Mouse (Mus musculus): ENCODE results near the gene Gm6377. TPM values are rescaled to one million over a fixed set of nuclear protein-coding genes. Genes with fewer than 3 reads are reported as not detected.

Gene Gm6377
- 0.08 and 0.22 TPM in 2 replicates for polyA plus RNA-seq (2014; fragmentation: Nextera tagmentation; extraction: Ambion mirVana)

DNA sequence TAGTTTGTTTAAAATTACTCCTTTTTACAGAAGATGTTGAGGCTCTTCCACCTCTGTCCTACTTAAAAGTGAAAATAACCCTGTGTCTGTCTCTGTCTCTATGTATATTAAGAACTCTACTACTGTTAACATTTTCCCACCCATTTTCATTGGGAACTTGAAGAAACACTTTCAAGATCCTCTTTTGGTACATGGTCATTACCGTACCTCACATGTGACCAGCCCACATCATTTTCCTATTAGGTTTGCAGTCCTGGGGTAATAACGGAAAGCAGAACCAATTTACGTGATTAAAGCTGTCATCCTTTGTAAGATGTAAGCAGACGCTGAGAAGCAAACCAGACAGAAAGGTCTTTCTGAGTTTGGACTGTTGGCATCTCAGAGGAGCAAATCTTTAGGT is at the start of gene Gm6377:
Gm6377 (plus strand) TSS at position 289 of the 400 bp plus-strand sequence.
- no peak for DNase-seq (ENCODE audit: low spot score)
- Histone ChIP-seq H3K4me3 (ENCODE audit: low read depth, low read length) (no peak within 1 kb of the TSS), H3K27ac (ENCODE audit: low read depth) (no peak within 1 kb of the TSS), H3K4me2 (ENCODE audit: low read length) (no peak within 1 kb of the TSS), H3K9ac (ENCODE audit: low read length) (no peak within 1 kb of the TSS), H3K9me3 (ENCODE audit: control insufficient read depth, low read length) (no peaks in the 10 kb centered on the region), H3K4me1 (replicated peaks; ENCODE audit: control insufficient read depth, insufficient read depth, low read length) (no peaks in the 10 kb centered on the region), H3K36me3 (ENCODE audit: control insufficient read depth, insufficient read depth, low read length) (no peaks in the 10 kb centered on the region), H3K27me3 (replicated peaks; ENCODE audit: control insufficient read depth, insufficient read depth, low read length) (no peaks in the 10 kb centered on the region)
- ATAC-seq (replicated peaks; ENCODE audit: low FRiP score, low TSS enrichment, low read depth), result no peak
- WGBS, result 46% methylated on average over 4 of the region's 4 CpGs

DNA sequence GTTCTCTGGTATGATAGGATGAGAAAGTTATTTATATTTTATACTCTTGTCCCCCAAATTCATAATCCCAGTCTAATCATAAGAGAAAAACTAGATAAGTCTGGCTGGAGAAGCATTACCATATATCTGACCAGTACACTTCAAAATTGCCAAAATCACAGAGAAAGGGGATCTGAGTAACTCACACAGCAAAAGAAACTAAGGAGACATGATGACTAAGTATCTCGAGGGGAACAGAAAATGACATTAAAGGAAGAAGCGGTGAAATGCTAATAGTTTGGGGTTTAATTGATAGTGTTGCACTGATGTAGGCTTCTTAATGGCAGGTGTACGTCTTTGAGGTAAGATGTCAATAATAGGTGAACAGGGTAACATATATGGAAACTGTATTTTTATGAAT is 49.4 kb upstream of the Gm6377 start:
- H3K4me1 ChIP-seq (replicated peaks; ENCODE audit: control insufficient read depth, insufficient read depth, low read length), result no peaks in the 10 kb centered on the region
- H3K36me3 ChIP-seq (ENCODE audit: control insufficient read depth, insufficient read depth, low read length), result no peaks in the 10 kb centered on the region
- DNase-seq (ENCODE audit: low spot score), result no peak
- no peak overlapping the region for H3K4me2 ChIP-seq (ENCODE audit: low read length)
- no peak for ATAC-seq (replicated peaks; ENCODE audit: low FRiP score, low TSS enrichment, low read depth)
- H3K4me3 ChIP-seq (ENCODE audit: low read depth, low read length), result no peak overlapping the region
- H3K9me3 ChIP-seq (ENCODE audit: control insufficient read depth, low read length), result no peaks in the 10 kb centered on the region
- H3K27me3 ChIP-seq (replicated peaks; ENCODE audit: control insufficient read depth, insufficient read depth, low read length), result no peaks in the 10 kb centered on the region
- no peak overlapping the region for H3K27ac ChIP-seq (ENCODE audit: low read depth)
- no peak overlapping the region for H3K9ac ChIP-seq (ENCODE audit: low read length)
- WGBS, result 90% methylated on average over 3 of the region's 3 CpGs

DNA sequence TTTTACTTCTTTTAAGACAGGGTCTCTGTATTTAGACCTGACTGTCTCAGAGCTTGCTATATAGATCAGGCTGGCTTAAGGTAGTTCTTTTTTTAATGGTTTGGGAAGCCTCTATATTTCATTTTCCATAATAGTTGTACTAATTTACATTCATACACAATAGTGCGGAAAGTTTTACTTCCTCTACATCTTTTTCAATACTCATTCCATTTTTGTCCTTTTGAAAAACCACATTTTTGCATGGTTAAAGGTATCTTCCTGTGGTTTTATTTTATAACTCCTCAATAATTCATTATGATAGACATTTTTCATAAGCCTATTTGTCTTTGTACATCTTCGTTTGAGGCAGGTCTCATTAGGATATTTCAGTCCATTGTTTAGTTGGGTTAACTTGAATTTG is 45.3 kb upstream of the Gm6377 start:
- ATAC-seq (replicated peaks; ENCODE audit: low FRiP score, low TSS enrichment, low read depth), result no peak
- WGBS, result 84% methylated on average over 2 of the region's 2 CpGs

DNA sequence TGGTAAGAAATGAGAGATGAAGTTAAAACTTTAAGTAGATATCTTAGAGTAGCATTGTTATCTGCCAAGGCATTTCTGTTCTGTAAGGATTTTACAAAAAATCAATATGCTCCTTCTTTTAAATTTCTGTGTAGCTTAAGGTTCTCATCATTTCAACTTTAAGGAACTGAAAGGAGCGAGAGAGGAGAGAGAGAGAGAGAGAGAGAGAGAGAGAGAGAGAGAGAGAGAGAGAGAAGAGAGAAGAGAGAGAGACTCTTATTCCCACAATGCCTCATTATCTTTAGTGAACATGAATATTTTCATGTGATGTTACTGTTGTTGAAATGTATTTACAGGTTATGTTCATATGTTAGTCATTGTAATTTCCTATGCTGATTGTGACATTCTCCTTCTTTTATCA is 36.2 kb upstream of the Gm6377 start:
- Histone ChIP-seq H3K9ac (ENCODE audit: low read length) (no peak overlapping the region), H3K4me2 (ENCODE audit: low read length) (no peak overlapping the region), H3K27ac (ENCODE audit: low read depth) (no peak overlapping the region), H3K4me3 (ENCODE audit: low read depth, low read length) (no peak overlapping the region), H3K27me3 (replicated peaks; ENCODE audit: control insufficient read depth, insufficient read depth, low read length) (no peaks in the 10 kb centered on the region), H3K36me3 (ENCODE audit: control insufficient read depth, insufficient read depth, low read length) (no peaks in the 10 kb centered on the region), H3K4me1 (replicated peaks; ENCODE audit: control insufficient read depth, insufficient read depth, low read length) (no peaks in the 10 kb centered on the region), H3K9me3 (ENCODE audit: control insufficient read depth, low read length) (no peaks in the 10 kb centered on the region)
- DNase-seq (ENCODE audit: low spot score) (no peak), ATAC-seq (replicated peaks; ENCODE audit: low FRiP score, low TSS enrichment, low read depth) (no peak)
- 78% methylated on average over 1 of the region's 1 CpGs for WGBS

More for the DNA sequence above, 45.3 kb upstream of the Gm6377 start:
- H3K9ac ChIP-seq (ENCODE audit: low read length), result no peak overlapping the region
- H3K4me3 ChIP-seq (ENCODE audit: low read depth, low read length), result no peak overlapping the region
- H3K36me3 ChIP-seq (ENCODE audit: control insufficient read depth, insufficient read depth, low read length), result no peaks in the 10 kb centered on the region
- H3K27ac ChIP-seq (ENCODE audit: low read depth), result no peak overlapping the region
- H3K9me3 ChIP-seq (ENCODE audit: control insufficient read depth, low read length), result no peaks in the 10 kb centered on the region
- no peaks in the 10 kb centered on the region for H3K4me1 ChIP-seq (replicated peaks; ENCODE audit: control insufficient read depth, insufficient read depth, low read length)
- no peaks in the 10 kb centered on the region for H3K27me3 ChIP-seq (replicated peaks; ENCODE audit: control insufficient read depth, insufficient read depth, low read length)
- DNase-seq (ENCODE audit: low spot score), result no peak
- H3K4me2 ChIP-seq (ENCODE audit: low read length), result no peak overlapping the region

DNA sequence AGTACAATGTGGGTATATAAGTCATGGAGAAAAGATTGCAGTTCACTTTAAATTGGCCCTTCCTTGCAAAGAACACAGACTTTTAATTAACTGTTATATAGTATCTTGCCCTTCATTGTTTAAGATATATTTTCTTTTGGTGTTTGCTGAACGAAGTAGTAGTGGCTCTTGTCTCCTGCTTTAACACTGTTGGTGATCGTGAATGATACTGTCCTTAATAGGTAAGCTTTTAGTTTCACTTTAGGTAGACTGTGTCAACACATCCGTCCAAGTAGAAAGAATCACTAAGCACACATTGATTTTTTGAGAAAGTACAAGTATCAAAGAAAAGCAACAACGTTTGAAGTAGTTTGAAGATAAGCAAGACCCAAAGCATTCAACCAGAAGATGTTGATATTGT is 35.7 kb upstream of the Gm6377 start:
- no peaks in the 10 kb centered on the region for H3K4me1 ChIP-seq (replicated peaks; ENCODE audit: control insufficient read depth, insufficient read depth, low read length)
- DNase-seq (ENCODE audit: low spot score), result no peak
- H3K4me2 ChIP-seq (ENCODE audit: low read length), result no peak overlapping the region
- no peaks in the 10 kb centered on the region for H3K36me3 ChIP-seq (ENCODE audit: control insufficient read depth, insufficient read depth, low read length)
- 65% methylated on average over 4 of the region's 4 CpGs for WGBS
- H3K9ac ChIP-seq (ENCODE audit: low read length), result no peak overlapping the region
- no peak overlapping the region for H3K27ac ChIP-seq (ENCODE audit: low read depth)
- no peak for ATAC-seq (replicated peaks; ENCODE audit: low FRiP score, low TSS enrichment, low read depth)
- H3K9me3 ChIP-seq (ENCODE audit: control insufficient read depth, low read length), result no peaks in the 10 kb centered on the region
- H3K4me3 ChIP-seq (ENCODE audit: low read depth, low read length), result no peak overlapping the region
- H3K27me3 ChIP-seq (replicated peaks; ENCODE audit: control insufficient read depth, insufficient read depth, low read length), result no peaks in the 10 kb centered on the region

DNA sequence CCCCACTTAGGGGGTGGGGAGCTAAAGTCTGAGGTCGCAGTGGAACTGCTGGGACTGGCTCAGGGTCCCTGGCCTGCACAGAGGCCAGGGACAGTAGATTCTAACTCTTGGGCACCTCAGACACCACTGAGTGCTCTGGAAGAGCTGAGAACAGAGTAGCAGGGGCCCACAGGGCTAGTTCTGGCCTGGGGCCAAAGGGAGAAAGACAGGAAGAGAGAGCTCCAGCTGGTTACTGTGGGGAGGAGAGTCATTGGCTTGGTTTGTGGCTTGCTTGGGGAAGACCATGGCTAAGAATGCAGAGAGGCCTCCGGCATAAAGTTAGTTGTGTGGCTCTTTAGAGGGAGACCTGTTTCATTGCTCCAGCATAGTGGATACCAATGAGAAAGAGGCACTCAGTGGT is 21.5 kb upstream of the Gm6377 start:
- H3K36me3 ChIP-seq (ENCODE audit: control insufficient read depth, insufficient read depth, low read length), result no peaks in the 10 kb centered on the region
- DNase-seq (ENCODE audit: low spot score), result no peak
- 61% methylated on average over 2 of the region's 2 CpGs for WGBS
- no peak overlapping the region for H3K27ac ChIP-seq (ENCODE audit: low read depth)
- no peak overlapping the region for H3K4me2 ChIP-seq (ENCODE audit: low read length)
- no peak overlapping the region for H3K4me3 ChIP-seq (ENCODE audit: low read depth, low read length)
- H3K9me3 ChIP-seq (ENCODE audit: control insufficient read depth, low read length), result no peaks in the 10 kb centered on the region
- H3K4me1 ChIP-seq (replicated peaks; ENCODE audit: control insufficient read depth, insufficient read depth, low read length), result no peaks in the 10 kb centered on the region
- H3K9ac ChIP-seq (ENCODE audit: low read length), result no peak overlapping the region
- ATAC-seq (replicated peaks; ENCODE audit: low FRiP score, low TSS enrichment, low read depth), result no peak
- no peaks in the 10 kb centered on the region for H3K27me3 ChIP-seq (replicated peaks; ENCODE audit: control insufficient read depth, insufficient read depth, low read length)

DNA sequence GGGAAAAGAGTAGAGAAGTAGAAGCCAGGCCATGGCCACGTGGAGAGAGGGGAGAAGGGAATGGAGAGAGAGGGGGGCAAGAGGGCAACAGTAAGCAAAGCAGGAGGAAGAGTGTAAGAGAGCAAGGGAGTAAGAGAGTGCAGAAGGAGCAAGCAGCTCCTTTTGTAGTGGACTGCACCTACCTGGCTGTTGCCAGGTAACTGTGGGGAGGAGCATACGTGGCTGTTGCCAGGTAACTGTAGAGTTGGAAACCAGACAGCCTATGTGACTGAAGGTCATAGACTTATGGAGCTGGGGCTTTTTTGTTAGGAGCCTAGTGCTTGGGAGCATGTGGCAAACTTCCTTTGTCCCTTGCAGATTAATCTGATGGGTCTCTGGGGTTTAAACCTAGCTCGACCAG is 21.1 kb upstream of the Gm6377 start:
- Histone ChIP-seq H3K27me3 (replicated peaks; ENCODE audit: control insufficient read depth, insufficient read depth, low read length) (no peaks in the 10 kb centered on the region), H3K4me3 (ENCODE audit: low read depth, low read length) (no peak overlapping the region), H3K9me3 (ENCODE audit: control insufficient read depth, low read length) (no peaks in the 10 kb centered on the region), H3K4me2 (ENCODE audit: low read length) (no peak overlapping the region), H3K4me1 (replicated peaks; ENCODE audit: control insufficient read depth, insufficient read depth, low read length) (no peaks in the 10 kb centered on the region), H3K36me3 (ENCODE audit: control insufficient read depth, insufficient read depth, low read length) (no peaks in the 10 kb centered on the region), H3K9ac (ENCODE audit: low read length) (no peak overlapping the region), H3K27ac (ENCODE audit: low read depth) (no peak overlapping the region)
- DNase-seq (ENCODE audit: low spot score) (no peak), ATAC-seq (replicated peaks; ENCODE audit: low FRiP score, low TSS enrichment, low read depth) (peak; percentile 74)
- 35% methylated on average over 3 of the region's 3 CpGs for WGBS

DNA sequence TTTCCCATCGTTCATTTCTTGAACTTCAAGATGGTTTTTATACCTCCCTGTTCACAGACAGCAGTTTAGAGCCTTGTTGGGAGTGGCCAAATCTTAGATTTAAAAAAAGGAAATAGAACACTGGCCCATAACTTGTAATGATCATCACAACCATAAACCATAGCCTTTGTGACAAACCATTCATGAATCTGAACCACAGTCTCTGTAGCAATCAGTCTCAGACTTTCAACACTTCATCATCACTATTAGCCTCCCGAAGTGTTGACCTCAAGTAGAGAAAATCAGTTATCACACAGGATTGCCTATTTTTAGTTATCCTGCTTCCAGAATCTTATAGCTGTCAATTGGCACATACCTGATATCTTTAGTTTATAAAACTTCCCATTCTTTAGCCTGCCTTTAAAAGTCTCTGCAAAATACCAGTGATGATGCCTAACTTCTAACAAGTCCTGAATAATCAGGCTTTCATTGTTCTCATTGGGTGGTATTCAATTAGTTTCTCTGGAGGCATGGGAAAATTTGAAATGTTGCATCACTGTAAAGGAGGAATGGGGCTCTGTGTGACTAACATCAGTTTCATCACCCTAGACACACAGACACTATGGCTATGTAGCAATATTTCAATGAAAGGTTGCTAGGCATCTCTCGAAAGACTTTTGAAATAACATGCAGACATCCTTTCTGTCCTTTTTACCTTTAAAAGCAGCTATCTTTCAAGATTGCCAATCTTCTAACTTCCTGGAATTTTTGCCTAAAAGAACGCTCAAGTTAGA is 11.7 kb upstream of the Gm6377 start:
- no peaks in the 10 kb centered on the region for H3K9me3 ChIP-seq (ENCODE audit: control insufficient read depth, low read length)
- no peak overlapping the region for H3K27ac ChIP-seq (ENCODE audit: low read depth)
- no peak overlapping the region for H3K4me3 ChIP-seq (ENCODE audit: low read depth, low read length)
- H3K9ac ChIP-seq (ENCODE audit: low read length), result no peak overlapping the region
- no peaks in the 10 kb centered on the region for H3K36me3 ChIP-seq (ENCODE audit: control insufficient read depth, insufficient read depth, low read length)
- H3K4me2 ChIP-seq (ENCODE audit: low read length), result no peak overlapping the region
- ATAC-seq (replicated peaks; ENCODE audit: low FRiP score, low TSS enrichment, low read depth) (no peak), DNase-seq (ENCODE audit: low spot score) (no peak)
- H3K27me3 ChIP-seq (replicated peaks; ENCODE audit: control insufficient read depth, insufficient read depth, low read length), result no peaks in the 10 kb centered on the region
- H3K4me1 ChIP-seq (replicated peaks; ENCODE audit: control insufficient read depth, insufficient read depth, low read length), result no peaks in the 10 kb centered on the region
- 80% methylated on average over 4 of the region's 4 CpGs for WGBS

DNA sequence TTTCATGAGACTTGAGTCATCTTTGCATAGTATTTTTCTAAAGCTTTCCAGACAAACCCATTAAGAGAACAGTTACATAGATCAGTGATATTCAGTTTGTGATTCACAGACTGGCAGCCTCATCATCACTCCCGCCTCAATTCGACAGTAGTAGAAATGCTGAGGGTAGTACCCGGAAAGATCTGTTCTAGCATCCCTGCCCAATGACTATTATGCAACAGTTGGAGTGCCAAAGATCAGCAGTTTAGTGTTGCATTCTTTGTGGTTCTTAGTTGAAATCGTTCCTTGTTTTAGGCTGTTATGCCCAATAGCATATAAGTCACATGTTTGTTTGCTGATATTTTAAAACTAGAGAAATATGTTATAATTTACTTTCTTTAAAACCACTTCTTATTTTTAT is 6.9 kb upstream of the Gm6377 start:
- DNase-seq (ENCODE audit: low spot score) (no peak), ATAC-seq (replicated peaks; ENCODE audit: low FRiP score, low TSS enrichment, low read depth) (no peak)
- H3K4me1 ChIP-seq (replicated peaks; ENCODE audit: control insufficient read depth, insufficient read depth, low read length), result no peaks in the 10 kb centered on the region
- H3K27me3 ChIP-seq (replicated peaks; ENCODE audit: control insufficient read depth, insufficient read depth, low read length), result no peaks in the 10 kb centered on the region
- H3K27ac ChIP-seq (ENCODE audit: low read depth), result no peak overlapping the region
- no peak overlapping the region for H3K9ac ChIP-seq (ENCODE audit: low read length)
- no peaks in the 10 kb centered on the region for H3K9me3 ChIP-seq (ENCODE audit: control insufficient read depth, low read length)
- H3K4me2 ChIP-seq (ENCODE audit: low read length), result no peak overlapping the region
- no peaks in the 10 kb centered on the region for H3K36me3 ChIP-seq (ENCODE audit: control insufficient read depth, insufficient read depth, low read length)
- 84% methylated on average over 4 of the region's 4 CpGs for WGBS
- H3K4me3 ChIP-seq (ENCODE audit: low read depth, low read length), result no peak overlapping the region
